Mouse (Mus musculus): ENCODE measurements around the gene Zkscan16.

- TF ChIP-seq POLR2A (IDR thresholded peaks at IDR 0.05; ENCODE audit: control insufficient read depth, extremely low read depth, insufficient read depth, low read length, poor library complexity) (no peak), CTCF (IDR thresholded peaks at IDR 0.05; ENCODE audit: borderline replicate concordance, control insufficient read depth, extremely low read depth, insufficient read depth, low read length, poor library complexity) (no peak)
These were observed 60.4 kb downstream of the Zkscan16 start for GRCm38 (mm10) chr4:59003806-59004200.
